Mouse (Mus musculus) neural tube, embryonic 11.5 days (tissue): ENCODE measurements around the gene Mrpl2. TPM values are rescaled to one million over a fixed set of nuclear protein-coding genes. Genes with fewer than 3 reads are reported as not detected.

Experiments used
- ATAC-seq: fragments of 200-750 bp; cut with Nextera tagmentation; 2 replicates; pipeline ENCODE4 v1.8.0; 2017; ENCODE audit warnings: moderate number of reproducible peaks, mild to moderate bottlenecking, moderate TSS enrichment, moderate library complexity; ENCODE audit not compliant: insufficient read depth, low FRiP score, low TSS enrichment
- DNase-seq: peaks from one replicate; pipeline ENCODE4 v3.0.0-alpha.2; 2015; ENCODE audit warnings: low spot score
- H3K27ac ChIP-seq: fragments of 300-500 bp; sonication (generic); 2 replicates; pipeline ENCODE4 v1.5.1; 2014; ENCODE audit warnings: low read depth, mild to moderate bottlenecking, low read length
- H3K27me3 ChIP-seq: fragments of 300-500 bp; sonication (generic); 2 replicates; pipeline ENCODE4 v1.6.1; 2014; ENCODE audit warnings: mild to moderate bottlenecking, low read length, mixed read lengths; ENCODE audit not compliant: control insufficient read depth, insufficient read depth
- H3K36me3 ChIP-seq: fragments of 300-500 bp; sonication (generic); 2 replicates; pipeline ENCODE4 v1.6.1; 2014; ENCODE audit warnings: mild to moderate bottlenecking, low read length, moderate library complexity, mixed read lengths; ENCODE audit not compliant: control insufficient read depth, insufficient read depth
- H3K4me1 ChIP-seq: fragments of 300-500 bp; sonication (generic); 2 replicates; pipeline ENCODE4 v1.6.1; 2014; ENCODE audit warnings: low read length, mixed read lengths; ENCODE audit not compliant: control insufficient read depth, insufficient read depth
- H3K4me2 ChIP-seq: fragments of 300-500 bp; sonication (generic); 2 replicates; pipeline ENCODE4 v1.6.1; 2014; ENCODE audit warnings: low read depth, mild to moderate bottlenecking, moderate library complexity
- H3K4me3 ChIP-seq: fragments of 300-500 bp; sonication (generic); 2 replicates; pipeline ENCODE4 v1.5.1; 2014; ENCODE audit warnings: low read depth, low read length
- H3K9ac ChIP-seq: fragments of 300-500 bp; sonication (generic); 2 replicates; pipeline ENCODE4 v1.6.1; 2014; ENCODE audit warnings: mild to moderate bottlenecking, low read length
- H3K9me3 ChIP-seq: fragments of 300-500 bp; sonication (generic); 2 replicates; pipeline ENCODE4 v1.6.1; 2016; ENCODE audit warnings: low read length; ENCODE audit not compliant: control insufficient read depth
- WGBS: fragments of 180-500 bp; shearing (Covaris S2); extraction: QIAGEN DNeasy Blood & Tissue Kit; methylation state at CpG from one replicate; pipeline ENCODE4 v1.1.7; 2014; 5-methylcytosine and 5-hydroxymethylcytosine counted together
- polyA plus RNA-seq: library from polyadenylated mRNA; unstranded; fragments of >200 nt; fragmentation: Nextera tagmentation; extraction: Ambion mirVana; gene quantifications from 2 replicates; pipeline ENCODE4 v1.2.1, GENCODE M21; 2014

The Mrpl2 gene
- polyA plus RNA-seq: 104 and 113 TPM in 2 replicates

GRCm38 (mm10) chr17:46645561-46646321 lies at the start of gene Mrpl2, which contains the start of gene Klc4:
TSS of gene Mrpl2 (plus strand) at chr17:46646229.
TSS of gene Klc4 (minus strand) at chr17:46646022.
- under 1% methylated on average over 53 of the region's 53 CpGs for WGBS
- H3K4me2 ChIP-seq: peak within 1 kb of the TSS; percentile 95
- DNase-seq: peak; percentile 99
- no peaks in the 10 kb centered on the region for H3K27me3 ChIP-seq
- H3K9me3 ChIP-seq: no peaks in the 10 kb centered on the region
- peaks cover 4% of the 10 kb centered on the region for H3K36me3 ChIP-seq
- ATAC-seq: peak; percentile 77
- peak within 1 kb of the TSS; percentile 81 for H3K4me3 ChIP-seq
- peaks cover 17% of the 10 kb centered on the region for H3K4me1 ChIP-seq
- peak within 1 kb of the TSS; percentile 82 for H3K9ac ChIP-seq
- H3K27ac ChIP-seq: peak within 1 kb of the TSS; percentile 58; the same call in 1 of the 2 replicates

GRCm38 (mm10) chr17:46597956-46598355 lies 48.1 kb upstream of the Mrpl2 start:
- H3K27ac ChIP-seq: no peak overlapping the region
- no peaks in the 10 kb centered on the region for H3K36me3 ChIP-seq
- peaks cover 5% of the 10 kb centered on the region; the same call in 1 of the 2 replicates for H3K4me1 ChIP-seq
- no peak for DNase-seq
- H3K9me3 ChIP-seq: no peaks in the 10 kb centered on the region
- H3K4me3 ChIP-seq: no peak overlapping the region
- no peak overlapping the region for H3K4me2 ChIP-seq
- no peak overlapping the region for H3K9ac ChIP-seq
- ATAC-seq: no peak
- no peaks in the 10 kb centered on the region for H3K27me3 ChIP-seq
- WGBS: 93% methylated on average over 11 of the region's 11 CpGs

- Histone ChIP-seq H3K27ac (no peak overlapping the region), H3K9ac (no peak overlapping the region), H3K36me3 (no peaks in the 10 kb centered on the region), H3K4me2 (no peak overlapping the region), H3K27me3 (no peaks in the 10 kb centered on the region), H3K4me1 (peaks cover 5% of the 10 kb centered on the region; the same call in 1 of the 2 replicates), H3K9me3 (no peaks in the 10 kb centered on the region), H3K4me3 (no peak overlapping the region)
- ATAC-seq (no peak), DNase-seq (no peak)
- 87% methylated on average over 4 of the region's 4 CpGs for WGBS
Measured at GRCm38 (mm10) chr17:46598963-46599362, 47.1 kb upstream of the Mrpl2 start.

GRCm38 (mm10) chr17:46600569-46600968 lies 45.5 kb upstream of the Mrpl2 start:
- Histone ChIP-seq H3K27ac (no peak overlapping the region), H3K9me3 (no peaks in the 10 kb centered on the region), H3K9ac (no peak overlapping the region), H3K4me1 (no peaks in the 10 kb centered on the region; the same call in 1 of the 2 replicates), H3K36me3 (no peaks in the 10 kb centered on the region), H3K4me3 (no peak overlapping the region), H3K4me2 (no peak overlapping the region), H3K27me3 (no peaks in the 10 kb centered on the region)
- ATAC-seq (no peak), DNase-seq (no peak)
- WGBS: 86% methylated on average over 2 of the region's 2 CpGs

GRCm38 (mm10) chr17:46602212-46602611 lies 43.8 kb upstream of the Mrpl2 start:
- Histone ChIP-seq H3K27me3 (no peaks in the 10 kb centered on the region), H3K4me2 (no peak overlapping the region), H3K27ac (no peak overlapping the region), H3K4me1 (no peaks in the 10 kb centered on the region; the same call in 1 of the 2 replicates), H3K9ac (no peak overlapping the region), H3K36me3 (no peaks in the 10 kb centered on the region), H3K4me3 (no peak overlapping the region), H3K9me3 (no peaks in the 10 kb centered on the region)
- ATAC-seq (no peak), DNase-seq (no peak)
- WGBS: 54% methylated on average over 9 of the region's 9 CpGs

GRCm38 (mm10) chr17:46603229-46603628 lies 42.8 kb upstream of the Mrpl2 start:
- WGBS: 94% methylated on average over 4 of the region's 4 CpGs
- no peak overlapping the region for H3K4me2 ChIP-seq
- no peak overlapping the region for H3K27ac ChIP-seq
- H3K36me3 ChIP-seq: no peaks in the 10 kb centered on the region
- H3K9ac ChIP-seq: no peak overlapping the region
- DNase-seq (no peak), ATAC-seq (no peak)
- H3K27me3 ChIP-seq: no peaks in the 10 kb centered on the region
- H3K9me3 ChIP-seq: no peaks in the 10 kb centered on the region
- H3K4me1 ChIP-seq: no peaks in the 10 kb centered on the region; the same call in 1 of the 2 replicates
- no peak overlapping the region for H3K4me3 ChIP-seq

- H3K9ac ChIP-seq: no peak overlapping the region
- no peak for DNase-seq
- ATAC-seq: no peak
- H3K27me3 ChIP-seq: no peaks in the 10 kb centered on the region
- no peaks in the 10 kb centered on the region for H3K9me3 ChIP-seq
- no peak overlapping the region for H3K4me2 ChIP-seq
- no peak overlapping the region for H3K4me3 ChIP-seq
- 0 out of 2 replicates have a peak overlapping the region, but pooled peaks have one; percentile 28 for H3K27ac ChIP-seq
- WGBS: 62% methylated on average over 5 of the region's 5 CpGs
- H3K4me1 ChIP-seq: no peaks in the 10 kb centered on the region; the same call in 1 of the 2 replicates
- no peaks in the 10 kb centered on the region for H3K36me3 ChIP-seq
Measured at GRCm38 (mm10) chr17:46605126-46605525, 40.9 kb upstream of the Mrpl2 start.

GRCm38 (mm10) chr17:46605987-46606386 lies 40.0 kb upstream of the Mrpl2 start:
- no peak for DNase-seq
- H3K4me3 ChIP-seq: no peak overlapping the region
- no peaks in the 10 kb centered on the region for H3K9me3 ChIP-seq
- H3K4me2 ChIP-seq: no peak overlapping the region
- no peaks in the 10 kb centered on the region for H3K36me3 ChIP-seq
- WGBS: 88% methylated on average over 12 of the region's 12 CpGs
- H3K27ac ChIP-seq: no peak overlapping the region; the same call in 1 of the 2 replicates
- H3K9ac ChIP-seq: no peak overlapping the region
- ATAC-seq: no peak
- no peaks in the 10 kb centered on the region for H3K27me3 ChIP-seq
- peaks cover 3% of the 10 kb centered on the region; the same call in 1 of the 2 replicates for H3K4me1 ChIP-seq
